Mouse (Mus musculus) erythroid progenitor cell, adult 5-6 weeks (primary cell): Measurements from ENCODE around the gene Kcng3. TPM values are rescaled to one million over a fixed set of nuclear protein-coding genes. Genes with fewer than 3 reads are reported as not detected.

Experiments
- ATAC-seq: replicated peaks from 2 replicates; pipeline ENCODE4 v1.8.0; 2016; ENCODE audit warnings: moderate number of reproducible peaks, mild to moderate bottlenecking, moderate TSS enrichment, inconsistent platforms; ENCODE audit not compliant: poor library complexity, low FRiP score, severe bottlenecking
- total RNA-seq, 2 experiments: library from RNA; stranded (forward) in 1 of 2; stranded (reverse) in 1 of 2; fragments of 150-400 nt in 1 of 2; fragments of 186-747, 209-891 nt in 1 of 2; gene quantifications; 2 replicates each; pipeline versions ENCODE4 v1.2.3 to v1.2.4; 2015 to 2017; ENCODE audit warnings: low replicate concordance in 2 of 2

The Kcng3 gene
- total RNA-seq, 2 experiments from 2014 or later: not detected

- peak; percentile 65; the same call in 1 of the 2 replicates for ATAC-seq
Observed at GRCm38 (mm10) chr17:83632653-83633570, 1.2 kb upstream of the Kcng3 start.

- ATAC-seq: no peak
Observed at GRCm38 (mm10) chr17:83630787-83631678, 662 bp downstream of the Kcng3 start.

- ATAC-seq: no peak
Observed at GRCm38 (mm10) chr17:83613907-83614306, 17.8 kb downstream of the Kcng3 start.

GRCm38 (mm10) chr17:83609532-83609931 is 22.2 kb downstream of the Kcng3 start:
- no peak for ATAC-seq

GRCm38 (mm10) chr17:83600976-83601375 is 30.7 kb downstream of the Kcng3 start:
- no peak for ATAC-seq

- no peak for ATAC-seq
Observed at GRCm38 (mm10) chr17:83595966-83596365, 35.7 kb downstream of the Kcng3 start.

- ATAC-seq: no peak
Observed at GRCm38 (mm10) chr17:83594526-83594925, 37.2 kb downstream of the Kcng3 start.

GRCm38 (mm10) chr17:83593396-83593795 is 38.3 kb downstream of the Kcng3 start:
- no peak for ATAC-seq

GRCm38 (mm10) chr17:83588663-83589341 is 42.9 kb downstream of the Kcng3 start:
- no peak for ATAC-seq

GRCm38 (mm10) chr17:83587731-83588130 is 44.0 kb downstream of the Kcng3 start:
- ATAC-seq: no peak

GRCm38 (mm10) chr17:83582585-83582984 is 49.1 kb downstream of the Kcng3 start:
- no peak for ATAC-seq

- ATAC-seq: no peak
Observed at GRCm38 (mm10) chr17:83580734-83581133, 51.0 kb downstream of the Kcng3 start.

GRCm38 (mm10) chr17:83576810-83577371 is 54.8 kb downstream of the Kcng3 start:
- no peak for ATAC-seq

- no peak for ATAC-seq
Observed at GRCm38 (mm10) chr17:83574615-83575014, 57.1 kb downstream of the Kcng3 start.

GRCm38 (mm10) chr17:83573128-83573527 is 58.6 kb downstream of the Kcng3 start:
- no peak for ATAC-seq

- no peak for ATAC-seq
Observed at GRCm38 (mm10) chr17:83572366-83572765, 59.3 kb downstream of the Kcng3 start.

GRCm38 (mm10) chr17:83567375-83567774 is 64.3 kb downstream of the Kcng3 start:
- ATAC-seq: no peak

- ATAC-seq: no peak
Observed at GRCm38 (mm10) chr17:83565506-83565905, 66.2 kb downstream of the Kcng3 start.

- no peak for ATAC-seq
Observed at GRCm38 (mm10) chr17:83564119-83564820, 67.4 kb downstream of the Kcng3 start.
